Mouse (Mus musculus) lung, postnatal 25 days (tissue): ENCODE measurements around the gene Rinl.
A peak's percentile ranks its signal among the peaks of the same experiment; 100 is the strongest.

Source experiments
- DNase-seq: peaks from one replicate; pipeline ENCODE4 v3.0.0; 2022; ENCODE audit warnings: low spot score

The Rinl gene

DNA sequence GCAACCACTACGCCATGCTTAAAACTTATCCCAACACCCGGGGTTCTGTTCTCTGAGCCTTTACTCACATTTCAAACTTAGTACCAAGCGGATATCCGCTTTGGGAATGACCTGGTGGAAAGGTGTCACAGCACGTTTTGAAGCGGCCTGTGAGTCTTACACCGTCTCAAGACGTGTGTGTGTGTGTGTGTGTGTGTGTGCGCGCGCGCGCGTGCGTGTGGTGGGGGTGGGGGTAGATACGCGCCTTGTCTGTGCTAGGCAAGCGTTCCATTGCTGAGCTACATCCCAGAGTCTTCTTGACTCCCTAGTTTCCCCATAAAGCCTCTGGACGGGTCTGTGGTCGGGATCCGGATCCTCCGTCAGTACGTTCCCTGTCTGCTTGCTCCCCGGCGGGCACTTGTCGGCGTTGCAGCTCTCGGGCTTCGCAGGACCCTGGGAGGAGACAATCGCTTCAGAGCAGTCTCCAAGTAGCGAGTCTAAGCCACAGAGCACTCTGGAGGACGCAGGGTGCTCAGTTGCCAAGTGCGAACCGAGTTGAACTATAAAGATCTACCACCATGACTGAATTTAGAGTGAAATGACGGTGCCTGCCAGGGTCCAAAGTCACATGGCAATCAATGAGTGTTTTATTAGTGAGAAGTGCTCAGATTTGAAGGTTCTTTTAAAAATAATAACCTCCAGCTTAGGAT lies 20.8 kb downstream of the Rinl start:
- DNase-seq = peak; percentile 43

DNA sequence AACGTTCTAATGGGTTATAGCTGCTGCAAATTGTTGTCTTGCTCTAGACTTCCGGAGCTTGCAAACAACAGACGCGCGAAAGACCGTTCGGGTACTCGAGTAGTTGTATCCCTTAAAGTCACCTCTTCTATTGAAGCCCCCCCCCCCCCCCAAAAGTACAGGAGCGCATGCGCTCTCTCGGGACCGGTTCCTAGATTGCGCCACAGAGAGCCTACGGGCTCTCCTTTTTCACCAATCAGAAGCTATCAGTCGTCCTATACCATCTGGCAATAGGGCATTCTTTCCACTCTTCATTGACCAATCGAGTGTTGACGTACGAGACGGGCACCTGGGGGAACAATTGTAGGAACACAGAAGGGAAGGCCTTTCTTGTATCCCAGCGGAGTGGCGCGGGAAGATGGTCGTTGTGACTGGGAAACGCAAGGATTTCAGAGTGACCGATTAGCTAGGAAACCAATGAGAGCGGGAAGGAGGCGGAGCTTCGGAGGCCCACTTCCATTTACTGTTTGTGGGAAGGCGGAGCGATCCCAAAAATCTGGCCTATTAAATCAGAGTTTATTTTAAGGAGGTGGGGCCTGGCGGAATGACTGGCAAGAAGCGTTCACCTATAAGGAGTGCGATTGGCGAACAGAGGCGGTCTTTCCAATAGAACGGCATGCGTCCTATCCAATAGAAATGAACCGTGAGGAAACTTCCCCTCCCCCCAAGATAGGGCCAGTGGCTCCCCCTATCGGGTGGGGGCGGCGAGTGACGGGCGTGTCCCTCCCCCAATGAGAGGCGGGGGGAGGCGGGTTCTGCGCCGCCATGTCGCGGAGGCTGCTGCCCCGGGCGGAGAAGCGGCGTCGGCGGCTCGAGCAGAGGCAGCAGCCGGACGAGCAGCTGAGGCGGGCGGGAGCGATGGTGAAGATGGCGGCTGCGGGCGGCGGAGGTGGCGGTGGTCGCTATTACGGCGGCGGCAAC lies 21.6 kb downstream of the Rinl start:
- DNase-seq = peak; percentile 99

GRCm38 (mm10) chr7:28811228-28811627 lies 22.5 kb downstream of the Rinl start:
- peak; percentile 94 for DNase-seq

GRCm38 (mm10) chr7:28811640-28812275 lies 23.0 kb downstream of the Rinl start:
- no peak for DNase-seq

DNA sequence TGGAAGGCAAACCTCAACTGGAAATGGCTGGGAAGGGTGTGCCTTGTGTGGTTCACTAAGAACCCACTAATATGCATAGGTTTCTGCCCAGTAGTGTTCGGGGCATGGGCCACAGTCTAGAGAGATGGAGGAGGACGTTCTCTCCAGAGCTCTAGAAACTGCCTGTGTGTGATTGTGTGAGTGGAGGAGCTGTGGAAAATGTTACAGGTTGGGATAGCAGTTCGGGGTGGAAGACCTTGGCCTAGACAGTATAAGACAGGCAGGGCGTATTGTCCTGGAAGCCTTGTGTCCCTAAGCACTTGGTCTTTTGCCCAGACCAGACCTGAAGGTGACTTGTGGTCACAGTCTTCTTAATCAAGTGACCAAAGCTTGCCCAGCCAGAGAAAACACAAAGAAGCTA lies 23.7 kb downstream of the Rinl start:
- no peak for DNase-seq

GRCm38 (mm10) chr7:28812949-28813348 lies 24.2 kb downstream of the Rinl start:
- DNase-seq = no peak

GRCm38 (mm10) chr7:28814306-28815034 lies 25.7 kb downstream of the Rinl start:
- no peak for DNase-seq

- DNase-seq = no peak
These were observed 26.5 kb downstream of the Rinl start for GRCm38 (mm10) chr7:28815230-28815629.

DNA sequence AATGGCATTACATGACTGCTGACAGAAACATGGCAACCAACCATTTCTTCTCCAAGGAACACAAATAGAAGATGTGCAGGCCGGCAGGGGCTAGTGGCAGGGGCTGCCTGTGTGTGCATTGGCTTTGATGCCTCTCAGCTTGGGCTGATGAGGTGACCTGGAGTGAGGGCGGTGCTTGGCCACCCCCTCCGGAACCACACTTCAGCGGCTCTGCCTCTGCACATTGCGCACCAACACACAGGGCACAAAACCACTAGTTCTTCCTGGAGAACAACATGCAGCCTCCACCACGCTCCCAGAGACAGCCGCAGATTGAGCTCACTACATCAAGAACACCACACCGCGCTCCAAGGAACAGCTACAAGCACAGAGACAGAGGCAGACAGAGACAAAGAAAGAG lies 27.4 kb downstream of the Rinl start:
- no peak for DNase-seq

DNA sequence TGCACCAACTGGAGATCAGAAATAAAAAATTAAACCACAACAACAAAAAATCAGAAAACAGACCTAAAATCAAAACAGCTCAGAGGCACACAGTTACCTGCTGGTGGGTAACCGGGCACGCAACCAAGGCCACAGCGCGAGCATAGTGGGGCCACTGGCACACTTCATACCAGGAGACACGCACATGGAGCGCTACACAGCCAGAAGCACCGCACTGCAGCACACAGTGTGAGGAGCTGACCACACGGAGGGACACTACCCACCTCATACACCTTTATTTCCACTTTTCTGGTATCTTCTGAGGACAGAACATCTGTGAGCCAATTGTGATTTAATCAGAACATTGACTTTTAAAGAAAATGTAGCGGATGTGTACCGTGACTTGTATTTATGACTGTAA lies 28.2 kb downstream of the Rinl start:
- no peak for DNase-seq

GRCm38 (mm10) chr7:28817524-28817923 lies 28.8 kb downstream of the Rinl start:
- no peak for DNase-seq

- no peak for DNase-seq
These were observed 29.2 kb downstream of the Rinl start for GRCm38 (mm10) chr7:28817957-28818356.

- DNase-seq = no peak
These were observed 29.7 kb downstream of the Rinl start for GRCm38 (mm10) chr7:28818436-28818835.

GRCm38 (mm10) chr7:28818861-28819452 lies 30.2 kb downstream of the Rinl start:
- DNase-seq = no peak

DNA sequence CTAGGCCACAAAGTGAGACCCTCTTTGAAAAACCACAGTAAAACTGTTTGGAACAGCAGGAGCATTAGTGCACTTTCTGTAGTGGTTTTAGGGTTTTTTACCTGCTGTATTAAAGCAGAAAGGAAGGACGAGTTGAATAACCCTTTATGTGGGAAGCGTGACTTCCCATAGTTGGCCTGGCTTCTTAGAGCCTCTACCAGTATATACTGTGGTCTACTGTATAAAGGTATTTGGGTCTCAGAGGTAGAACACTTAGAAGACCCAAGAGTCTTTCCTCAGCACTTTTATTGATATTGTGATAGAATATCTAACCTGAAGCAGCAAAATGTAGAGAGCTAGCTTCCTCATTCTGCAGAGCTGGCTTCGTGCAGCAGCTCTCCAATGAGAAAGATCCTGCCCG lies 30.8 kb downstream of the Rinl start:
- no peak for DNase-seq

DNA sequence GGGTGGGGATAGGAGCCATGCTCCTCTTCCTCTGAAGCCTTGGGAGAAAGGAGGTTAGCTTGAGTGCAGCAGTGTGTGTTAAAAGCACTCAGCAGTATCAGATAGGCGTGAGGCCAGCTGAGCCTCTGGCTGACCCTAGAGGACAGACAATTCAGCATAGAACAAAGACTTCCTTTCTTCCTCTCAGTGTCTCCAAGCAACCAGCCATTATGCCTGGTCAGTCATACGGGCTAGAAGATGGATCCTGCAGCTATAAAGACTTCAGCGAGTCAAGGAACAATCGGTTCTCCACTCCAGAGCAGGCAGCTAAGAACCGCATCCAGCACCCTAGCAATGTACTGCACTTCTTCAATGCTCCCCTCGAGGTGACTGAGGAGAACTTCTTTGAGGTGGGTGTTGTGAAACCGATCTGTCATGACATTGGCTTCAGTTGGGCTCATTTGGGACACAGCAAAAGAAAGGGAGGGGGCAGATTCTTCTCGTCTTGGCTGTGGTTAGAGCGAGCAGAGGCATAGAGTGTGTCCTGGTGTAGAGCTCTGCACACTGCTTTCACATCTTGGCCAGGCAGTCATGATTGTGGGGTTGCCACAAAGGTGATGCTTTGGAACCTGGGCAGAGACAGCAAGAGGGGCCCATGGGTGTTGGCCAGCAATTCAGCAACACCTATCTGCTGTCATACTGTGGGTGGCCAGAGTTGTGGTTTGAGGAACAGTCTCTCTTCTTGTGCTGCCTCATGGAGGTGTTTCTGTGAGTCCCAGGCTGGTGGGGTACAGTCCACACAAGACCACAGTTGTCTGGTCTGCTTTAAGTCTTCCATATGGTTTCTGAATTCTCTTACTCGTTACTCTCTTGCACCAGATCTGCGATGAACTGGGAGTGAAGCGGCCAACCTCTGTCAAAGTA lies 31.8 kb downstream of the Rinl start:
- peak; percentile 71 for DNase-seq

DNA sequence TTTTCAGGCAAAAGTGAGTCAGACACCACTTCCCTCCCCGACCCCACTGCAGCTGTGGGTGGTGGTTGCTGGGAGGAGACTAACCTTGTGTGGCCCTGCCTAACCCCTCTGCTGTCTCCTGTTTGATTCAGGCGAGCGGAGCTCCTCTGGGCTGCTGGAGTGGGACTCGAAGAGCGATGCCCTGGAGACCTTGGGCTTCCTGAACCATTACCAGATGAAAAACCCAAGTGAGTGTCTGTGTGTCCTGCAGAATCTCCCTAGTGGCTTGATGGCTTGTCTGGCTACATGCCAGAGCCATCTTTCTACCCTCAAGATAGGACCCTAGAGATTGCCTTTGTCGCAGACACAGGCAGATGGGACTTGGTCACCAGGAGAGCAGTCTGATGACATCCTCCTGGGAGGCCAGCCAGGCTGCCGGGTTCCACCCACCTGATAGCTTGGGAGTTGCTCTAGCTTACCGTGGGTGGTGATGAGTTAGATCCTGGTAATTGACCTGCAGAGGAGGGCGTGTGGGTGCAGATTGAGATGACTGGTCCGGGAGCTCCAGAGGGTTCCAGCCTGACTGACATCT lies 32.6 kb downstream of the Rinl start:
- DNase-seq = no peak

DNA sequence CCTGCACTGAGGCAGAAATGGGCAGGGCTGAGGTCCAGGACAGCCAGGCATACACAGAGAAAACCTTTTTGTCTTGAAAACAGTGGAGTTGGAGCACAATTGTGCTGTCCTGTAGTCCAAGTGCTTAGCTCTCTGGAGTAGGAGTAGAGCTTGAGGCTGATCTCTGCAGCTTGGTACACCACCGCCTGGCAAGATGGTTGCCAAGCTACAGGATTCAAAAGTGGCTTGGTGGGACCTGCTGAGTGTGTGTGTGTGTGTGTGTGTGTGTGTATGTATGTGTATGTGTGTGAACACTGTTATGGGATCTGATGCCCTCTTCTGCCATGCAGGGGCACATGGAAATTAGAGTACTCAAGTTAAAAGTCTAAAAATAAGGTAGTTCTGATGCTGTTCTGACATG lies 33.8 kb downstream of the Rinl start:
- DNase-seq = no peak

GRCm38 (mm10) chr7:28822993-28823903 lies 34.5 kb downstream of the Rinl start:
- no peak for DNase-seq
